Mouse (Mus musculus): ENCODE results near the gene Stxbp5. TPM values are rescaled to one million over a fixed set of nuclear protein-coding genes. Genes with fewer than 3 reads are reported as not detected.
"Not testable (repeated sequence)": the region's sequence is repeated elsewhere in the genome, so short reads cannot be mapped to it uniquely, and the experiment has no call there.

Gene Stxbp5
- total RNA-seq (2021): 10 to 100 TPM; 20.1 to 27.7 TPM
- long read RNA-seq, experiment 1, full-length matches to known transcripts: 4 of 6 reads
- long read RNA-seq, experiment 1, partial matches to known transcripts: 1 of 6 reads
- long read RNA-seq, experiment 1, other reads (novel, unspliced or antisense): 1 of 6 reads
- long read RNA-seq, experiment 2, full-length matches to known transcripts: 6 of 13 reads
- long read RNA-seq, experiment 2, partial matches to known transcripts: 5 of 13 reads
- long read RNA-seq, experiment 2, other reads (novel, unspliced or antisense): 2 of 13 reads

- peak; percentile 83 to 84 for DNase-seq (ENCODE audit: low spot score in 2 of 2)
Measured at GRCm38 (mm10) chr10:9901071-9901696, at the start of gene Stxbp5. Gene Stxbp5, minus strand, starts transcription at chr10:9901079.

- DNase-seq (ENCODE audit: low spot score in 2 of 2): no peak
Measured at GRCm38 (mm10) chr10:9912395-9912794, 11.5 kb upstream of the Stxbp5 start.

- DNase-seq (ENCODE audit: low spot score in 2 of 2): no peak
Measured at GRCm38 (mm10) chr10:9907919-9908502, 7.1 kb upstream of the Stxbp5 start.

DNA sequence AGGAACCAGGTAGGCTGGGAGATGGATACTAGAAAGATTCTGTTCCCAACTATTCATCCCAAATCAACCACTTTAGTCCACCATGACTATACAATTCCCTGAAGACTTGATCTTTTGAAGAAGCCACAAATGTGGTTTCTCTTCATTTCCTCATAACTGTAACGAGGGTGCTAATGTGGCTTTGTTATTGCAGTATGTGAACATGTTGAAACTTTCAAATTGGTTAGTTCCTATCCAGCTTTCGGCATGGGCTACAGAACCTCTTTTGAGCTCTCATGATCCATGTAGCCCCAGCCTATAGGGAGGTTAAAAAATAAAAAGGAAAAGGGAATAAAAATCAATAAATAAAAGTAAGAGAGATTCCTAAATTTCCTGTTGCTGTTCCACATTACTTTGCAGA lies 6.6 kb upstream of the Stxbp5 start:
- DNase-seq (ENCODE audit: low spot score in 2 of 2): no peak

- DNase-seq (ENCODE audit: low spot score in 2 of 2): no peak
Measured at GRCm38 (mm10) chr10:9906185-9906584, 5.3 kb upstream of the Stxbp5 start.

GRCm38 (mm10) chr10:9901697-9902239 lies 889 bp upstream of the Stxbp5 start:
- peak; percentile 57 to 64 for DNase-seq (ENCODE audit: low spot score in 2 of 2)

DNA sequence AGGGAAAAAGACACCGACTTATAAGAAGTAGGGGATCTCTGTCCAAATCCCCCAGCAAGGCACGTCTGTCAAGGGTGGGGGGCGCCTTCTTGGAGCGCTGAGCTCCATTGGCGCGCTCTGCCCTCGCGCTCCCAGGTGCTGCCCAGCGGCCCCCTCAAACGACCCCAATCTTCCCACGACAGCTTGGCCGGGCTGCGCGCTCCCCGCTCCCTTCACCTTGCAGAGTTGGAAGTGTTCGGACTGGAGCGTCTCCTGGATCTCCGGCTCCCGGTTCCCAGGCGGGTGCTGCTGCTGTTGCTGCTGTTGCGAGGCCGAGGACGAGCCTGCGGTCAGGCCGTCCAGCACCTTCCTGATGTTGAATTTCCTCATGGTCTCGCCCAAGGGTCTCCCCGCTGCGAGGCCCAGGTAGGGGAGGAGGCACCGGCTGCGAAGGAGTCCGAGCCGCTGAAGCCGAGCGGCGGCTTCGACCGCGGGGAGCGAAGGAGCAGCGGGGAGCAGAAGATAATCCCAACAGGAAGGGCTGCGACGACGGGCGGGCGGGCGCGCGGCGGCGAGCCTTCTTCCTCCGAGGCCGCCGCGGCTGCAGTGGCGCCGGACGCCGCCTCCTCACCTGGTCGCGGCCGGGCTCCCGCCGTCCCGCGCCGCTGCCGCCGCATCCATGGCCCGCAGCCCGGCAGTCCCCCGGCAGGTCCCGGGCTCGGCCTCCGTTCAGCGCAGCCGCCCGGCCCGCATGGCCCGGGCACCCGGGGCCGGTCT lies 386 bp downstream of the Stxbp5 start:
- peak; percentile 54 to 61 for DNase-seq (ENCODE audit: low spot score in 2 of 2)

DNA sequence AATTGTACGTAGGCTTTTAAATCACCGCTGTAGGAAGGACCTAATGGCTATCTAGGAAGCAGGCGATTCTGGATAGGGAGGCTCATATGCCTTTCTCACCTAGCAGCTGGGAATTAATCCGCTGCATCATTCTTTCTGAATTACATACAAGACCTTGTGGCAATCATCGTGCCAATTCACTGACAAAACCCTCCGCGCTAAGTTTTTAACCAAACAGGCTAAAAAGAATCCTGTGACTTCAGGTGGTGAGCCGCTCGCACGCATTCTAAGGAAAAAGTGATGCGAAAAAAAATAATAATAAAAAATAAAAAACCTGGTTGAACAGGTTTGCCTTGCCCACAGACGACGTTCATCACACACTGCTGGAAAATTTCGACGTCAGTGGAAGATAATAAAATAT lies 1.1 kb downstream of the Stxbp5 start:
- DNase-seq (ENCODE audit: low spot score in 2 of 2): no peak

GRCm38 (mm10) chr10:9899086-9899485 lies 1.8 kb downstream of the Stxbp5 start:
- DNase-seq (ENCODE audit: low spot score in 2 of 2): no peak

DNA sequence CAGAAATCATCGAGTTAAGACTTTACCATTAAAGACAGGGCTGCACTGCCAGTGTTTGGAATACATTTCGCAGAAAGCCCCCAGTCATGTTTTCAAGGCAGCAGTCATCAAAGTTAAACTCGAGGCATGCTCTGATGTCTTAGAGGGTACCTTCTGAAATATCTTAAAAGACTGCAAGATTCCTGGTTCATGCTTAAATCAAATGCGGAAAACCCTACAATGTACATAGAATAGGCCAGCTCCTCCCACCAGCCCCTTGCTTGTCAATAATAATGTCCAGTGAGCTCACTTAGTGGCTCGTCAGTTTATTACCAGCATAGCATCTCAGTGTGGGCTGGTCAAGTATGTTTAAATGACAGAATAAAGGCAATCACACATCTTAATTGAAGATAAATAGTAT lies 3.0 kb downstream of the Stxbp5 start:
- DNase-seq (ENCODE audit: low spot score in 2 of 2): no peak

- DNase-seq (ENCODE audit: low spot score in 2 of 2): no peak
Measured at GRCm38 (mm10) chr10:9893562-9893961, 7.3 kb downstream of the Stxbp5 start.

DNA sequence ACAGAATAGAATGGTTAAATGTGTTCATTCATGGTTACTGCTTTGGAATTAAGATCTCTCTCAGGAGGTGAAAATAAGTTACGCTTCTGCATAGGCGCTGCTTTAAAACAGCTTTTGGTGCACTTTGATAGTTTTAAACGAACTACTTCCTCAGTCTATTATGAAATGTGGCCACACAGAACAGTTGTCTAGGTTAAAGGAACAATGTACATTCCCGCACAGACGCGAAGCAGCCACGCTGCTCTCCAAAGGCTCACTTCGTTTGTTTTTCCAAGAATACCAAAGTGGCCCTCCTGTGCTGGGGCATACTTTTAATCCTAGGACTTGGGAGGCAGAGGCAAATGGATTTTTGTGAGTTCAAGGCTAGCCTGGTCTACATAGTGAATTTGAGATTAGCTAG lies 11.2 kb downstream of the Stxbp5 start:
- DNase-seq (ENCODE audit: low spot score in 2 of 2): no peak

- no peak for DNase-seq (ENCODE audit: low spot score in 2 of 2)
Measured at GRCm38 (mm10) chr10:9888655-9889054, 12.2 kb downstream of the Stxbp5 start.

- DNase-seq (ENCODE audit: low spot score in 2 of 2): not testable (repeated sequence)
Measured at GRCm38 (mm10) chr10:9881781-9882320, 19.0 kb downstream of the Stxbp5 start.

GRCm38 (mm10) chr10:9880070-9880728 lies 20.7 kb downstream of the Stxbp5 start:
- no peak for DNase-seq (ENCODE audit: low spot score in 2 of 2)

DNA sequence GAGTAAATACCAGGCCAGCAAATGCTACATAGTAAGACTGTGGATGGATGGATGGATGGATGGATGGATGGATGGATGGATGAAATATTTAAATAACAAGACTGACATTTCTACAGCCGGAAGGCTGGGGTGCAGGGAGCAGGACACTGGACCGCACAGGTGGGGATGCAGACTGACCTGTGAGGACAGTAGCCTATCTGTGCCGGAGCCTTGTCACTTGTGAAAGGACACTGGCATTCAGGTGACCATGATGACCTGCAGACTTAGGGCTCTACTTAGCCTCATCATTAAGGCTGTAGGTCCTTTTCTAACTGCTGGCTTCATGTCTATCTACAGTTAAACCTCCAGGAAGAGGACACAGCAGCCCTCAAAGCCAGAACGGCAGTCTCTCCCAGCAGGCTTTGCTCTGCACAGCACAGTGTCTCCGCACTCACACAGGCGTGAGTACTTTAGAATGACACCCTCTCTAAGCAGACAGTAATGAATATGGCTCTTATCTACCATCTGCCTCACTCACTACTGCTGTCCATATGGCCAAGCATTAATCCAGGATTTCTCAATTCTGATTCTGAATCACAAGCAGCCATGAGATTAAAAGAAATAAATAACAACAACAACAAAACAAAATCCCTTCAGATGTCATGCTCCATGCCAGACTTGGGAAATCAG lies 21.9 kb downstream of the Stxbp5 start:
- no peak for DNase-seq (ENCODE audit: low spot score in 2 of 2)

- no peak for DNase-seq (ENCODE audit: low spot score in 2 of 2)
Measured at GRCm38 (mm10) chr10:9875905-9876304, 25.0 kb downstream of the Stxbp5 start.

DNA sequence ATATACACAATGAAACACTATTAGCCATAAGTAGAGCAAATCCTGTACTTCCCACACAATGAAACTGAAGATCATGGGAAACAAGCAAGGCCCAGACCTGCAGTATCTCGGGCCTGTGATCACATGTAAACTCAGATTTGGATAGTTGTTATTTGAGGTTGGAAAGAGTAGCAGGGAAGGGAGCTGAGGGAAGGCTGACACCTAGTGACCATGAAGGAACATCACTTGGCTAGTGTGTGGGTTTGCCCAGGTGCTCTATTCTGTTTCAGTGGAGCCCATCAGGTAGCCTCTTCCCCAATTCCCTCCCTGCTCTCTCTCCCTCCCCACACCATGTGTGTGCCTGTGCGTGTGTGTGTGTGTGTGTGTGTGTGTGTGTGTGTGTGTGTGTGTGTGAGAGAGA lies 28.7 kb downstream of the Stxbp5 start:
- no peak for DNase-seq (ENCODE audit: low spot score in 2 of 2)

DNA sequence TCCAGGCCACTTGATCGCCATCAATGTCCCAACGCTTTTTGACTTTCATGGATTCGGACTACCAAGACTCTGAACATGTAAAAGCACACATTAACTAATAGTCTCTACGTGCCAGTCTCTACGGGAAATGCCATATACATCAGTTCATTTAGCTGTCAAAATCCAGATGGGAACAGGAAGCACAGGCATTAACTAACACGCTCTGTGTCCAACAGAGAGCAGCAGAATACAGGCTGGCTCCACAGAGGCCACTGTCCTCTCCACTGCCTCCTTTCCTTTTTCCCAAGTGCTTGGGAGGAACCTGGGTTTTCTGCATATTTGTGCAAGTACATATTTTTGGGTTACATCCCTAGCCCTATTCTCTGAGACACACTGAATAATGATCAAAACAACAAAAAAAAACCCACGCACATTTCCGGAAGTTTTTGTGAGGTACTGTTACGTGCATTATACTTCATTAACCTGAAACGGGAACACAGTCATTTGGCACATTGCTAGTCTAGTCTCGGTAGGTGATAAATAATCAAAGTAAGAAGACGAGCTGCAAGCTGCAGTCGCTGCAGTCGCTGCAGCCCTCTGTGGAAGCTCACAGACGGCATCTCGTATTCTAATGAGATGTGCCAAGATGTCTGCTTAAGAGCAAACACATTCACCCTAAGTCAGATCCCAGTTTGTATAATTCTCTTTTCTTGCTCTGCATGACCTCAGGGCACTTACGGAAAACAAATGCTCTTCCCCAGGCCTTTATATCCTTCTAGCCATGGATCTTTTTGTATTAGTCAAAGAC lies 33.9 kb downstream of the Stxbp5 start:
- no peak for DNase-seq (ENCODE audit: low spot score in 2 of 2)
